Mouse (Mus musculus) heart, postnatal 4 days (tissue): ENCODE results near the gene Qrich2. TPM values are rescaled to one million over a fixed set of nuclear protein-coding genes. Genes with fewer than 3 reads are reported as not detected.
A peak's percentile ranks its signal among the peaks of the same experiment; 100 is the strongest.

ENCODE experiments used
- DNase-seq: peaks from one replicate; pipeline ENCODE4 v3.0.0; 2021
- total RNA-seq, 2 experiments: library from RNA; stranded (reverse); gene quantifications; 2 replicates each; pipeline ENCODE4 v1.2.3; 2021

Gene Qrich2
- total RNA-seq, 2 experiments from 2014 or later, result 0.05 TPM; not detected in 1

DNA sequence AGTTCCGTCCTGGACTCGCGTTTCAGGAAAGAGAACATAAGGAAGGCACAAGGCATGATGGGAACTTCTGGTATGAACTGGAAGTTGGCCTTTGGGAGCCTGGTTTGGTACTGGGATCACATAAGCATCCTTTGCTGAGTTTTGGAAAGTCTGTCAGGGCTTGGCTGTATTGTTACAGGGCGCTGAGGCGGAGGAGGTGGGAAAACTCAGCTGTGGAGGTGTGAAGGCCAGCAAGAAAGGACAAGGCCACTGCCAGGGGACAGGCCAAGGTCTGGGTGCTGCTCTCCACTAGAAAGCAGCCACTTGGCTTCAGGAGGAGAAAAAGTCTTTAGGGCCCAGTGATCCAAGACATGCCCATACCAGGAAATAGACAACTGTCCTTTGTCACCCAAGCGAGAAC, 22.7 kb downstream of the Qrich2 start:
- no peak for DNase-seq

DNA sequence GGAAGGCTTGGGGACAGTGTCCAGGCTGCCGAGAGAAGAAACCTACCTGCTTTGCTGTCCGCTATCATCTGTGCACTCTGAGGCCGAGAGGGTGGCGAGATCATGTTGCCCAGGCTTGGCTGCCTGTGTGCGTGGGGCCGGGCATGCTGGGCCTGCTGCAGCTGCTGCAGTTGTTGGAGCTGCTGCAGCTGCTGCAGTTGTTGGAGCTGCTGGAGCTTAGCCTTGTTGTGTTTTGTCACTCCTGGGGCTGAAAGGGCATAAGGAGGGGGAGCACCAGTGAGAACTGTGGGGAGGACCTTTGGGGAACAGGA, 23.2 kb downstream of the Qrich2 start:
- DNase-seq, result no peak

DNA sequence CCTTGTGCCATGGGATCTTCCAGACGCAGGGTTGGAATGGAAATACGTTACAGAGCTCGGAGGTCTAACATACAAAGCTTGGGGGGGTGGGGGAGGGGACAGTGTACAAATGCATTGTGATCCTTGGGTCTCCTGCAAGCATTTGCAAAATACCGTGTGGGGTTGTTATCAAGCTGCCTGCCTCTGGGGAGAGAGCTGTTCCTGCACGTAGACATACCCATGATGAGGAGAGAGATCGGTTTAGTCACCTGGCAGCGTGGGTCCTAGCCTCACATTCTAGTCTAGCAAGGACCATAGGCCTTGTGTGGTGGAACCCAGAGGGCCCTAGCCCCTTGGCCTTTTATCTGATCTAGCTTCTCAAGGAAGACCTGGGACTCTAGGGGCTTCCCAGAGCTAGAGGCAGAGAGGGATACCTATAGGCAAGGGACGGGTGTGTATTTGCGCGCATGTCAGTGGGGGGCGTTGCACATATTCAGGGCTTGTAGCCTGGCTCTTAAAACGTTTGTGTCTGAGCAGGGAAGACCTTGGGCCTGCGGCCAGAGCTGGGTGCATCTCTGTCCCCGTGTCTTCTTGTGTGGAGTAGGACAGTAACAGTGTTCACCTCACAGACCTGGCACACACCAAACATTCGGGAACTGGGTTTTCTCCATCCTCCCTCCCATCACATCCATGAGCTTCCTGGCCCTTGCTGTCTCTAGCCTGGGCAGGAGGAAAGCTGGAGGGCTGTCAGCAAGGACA, 23.7 kb downstream of the Qrich2 start:
- DNase-seq, result no peak

DNA sequence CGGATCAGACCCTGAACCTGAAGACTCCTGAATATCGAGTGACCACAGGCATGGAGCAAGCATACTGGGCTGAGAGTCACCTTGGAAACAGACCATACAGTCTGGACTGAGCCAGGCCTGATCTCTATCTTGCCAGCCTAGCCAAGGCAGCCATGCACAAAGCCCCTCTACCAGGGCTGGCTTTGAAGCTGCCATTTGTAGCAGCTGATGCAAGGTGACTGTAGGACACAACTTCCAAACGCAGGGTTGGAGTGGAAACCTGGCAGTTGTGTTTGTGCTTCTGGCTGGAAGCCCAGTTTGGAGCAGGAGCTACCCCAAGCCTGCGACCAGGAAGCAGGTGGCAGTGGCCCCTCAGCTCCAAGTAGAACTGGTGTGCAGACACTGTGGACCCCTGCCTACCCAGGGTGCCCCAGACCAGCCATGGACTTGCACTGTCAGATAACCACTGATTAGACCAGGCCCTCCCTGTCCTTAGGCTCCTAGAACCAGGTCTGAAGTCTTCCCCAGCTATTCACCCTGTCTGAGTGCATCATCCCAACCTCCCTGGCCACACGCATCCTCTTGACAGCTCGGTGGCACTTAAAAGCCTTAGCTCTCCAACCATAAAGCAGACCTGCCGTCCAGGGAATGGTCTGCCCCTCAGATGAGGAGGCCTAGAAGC, 25.5 kb downstream of the Qrich2 start:
- DNase-seq, result peak; percentile 62

DNA sequence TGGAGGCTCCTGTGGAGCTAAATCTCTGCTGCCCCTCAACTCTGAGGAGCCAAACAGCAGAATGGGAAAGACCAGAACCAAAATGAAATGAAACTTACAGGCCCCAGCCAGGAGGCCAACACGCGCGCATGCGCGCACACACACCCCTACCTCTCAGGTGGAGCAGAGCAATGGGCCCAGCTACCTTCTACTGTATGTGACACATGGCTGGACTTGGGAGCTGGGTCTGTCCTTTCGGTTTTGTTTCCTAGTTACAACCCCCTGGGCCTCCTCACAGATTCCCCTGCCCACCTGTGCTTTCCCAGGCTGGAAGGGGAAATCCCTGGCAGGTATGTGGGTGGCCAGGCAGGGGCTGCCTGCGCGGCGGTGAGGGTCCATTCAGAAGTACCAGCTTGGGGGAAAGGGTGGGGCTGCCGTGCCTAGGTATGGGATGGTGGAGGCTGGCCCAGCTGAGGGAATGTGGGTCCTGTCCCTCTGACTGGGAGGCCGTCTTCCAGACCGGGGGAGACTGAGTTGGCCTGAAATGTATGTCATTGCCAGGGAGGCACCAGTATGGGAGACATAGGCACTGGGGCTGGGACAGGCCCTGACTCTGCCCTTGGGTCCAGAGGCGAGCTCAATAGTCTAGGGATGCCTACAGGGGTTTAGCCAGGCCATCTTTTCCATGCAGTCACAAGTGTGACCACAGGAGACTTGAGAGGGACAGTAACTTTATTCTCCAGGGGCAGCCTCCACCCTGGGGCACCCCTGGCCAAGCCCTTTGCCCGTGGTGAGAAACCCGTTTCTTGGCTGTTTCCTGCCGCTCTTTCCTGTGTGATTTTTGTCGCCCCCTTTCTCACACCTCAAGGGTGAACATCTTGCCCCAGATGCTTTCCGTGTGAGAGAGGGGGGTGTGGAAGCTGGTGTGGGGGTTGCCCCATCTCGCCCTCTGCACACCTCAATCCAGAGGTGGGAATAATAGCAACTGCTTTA, 26.5 kb downstream of the Qrich2 start:
- DNase-seq, result no peak

DNA sequence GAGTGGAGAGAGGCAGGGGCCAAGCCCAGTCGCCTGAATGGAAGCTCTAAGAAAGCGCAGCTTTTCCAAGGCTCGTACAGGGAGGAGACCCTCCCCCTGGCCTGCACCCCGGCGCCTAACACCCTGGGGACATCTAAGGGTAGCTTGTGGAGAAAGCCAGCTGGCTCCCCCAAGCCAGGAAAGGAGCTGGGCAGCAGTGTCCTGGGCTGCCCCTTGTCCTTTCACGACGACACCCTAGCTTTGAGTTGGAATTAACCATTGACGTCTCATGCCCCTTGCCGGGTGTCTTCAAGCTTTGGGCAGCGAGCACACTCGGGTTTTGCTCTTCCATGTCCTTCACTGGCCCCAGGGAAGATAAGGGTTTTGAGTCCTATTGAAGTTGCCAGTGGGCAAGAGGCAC, 28.5 kb downstream of the Qrich2 start:
- no peak for DNase-seq

DNA sequence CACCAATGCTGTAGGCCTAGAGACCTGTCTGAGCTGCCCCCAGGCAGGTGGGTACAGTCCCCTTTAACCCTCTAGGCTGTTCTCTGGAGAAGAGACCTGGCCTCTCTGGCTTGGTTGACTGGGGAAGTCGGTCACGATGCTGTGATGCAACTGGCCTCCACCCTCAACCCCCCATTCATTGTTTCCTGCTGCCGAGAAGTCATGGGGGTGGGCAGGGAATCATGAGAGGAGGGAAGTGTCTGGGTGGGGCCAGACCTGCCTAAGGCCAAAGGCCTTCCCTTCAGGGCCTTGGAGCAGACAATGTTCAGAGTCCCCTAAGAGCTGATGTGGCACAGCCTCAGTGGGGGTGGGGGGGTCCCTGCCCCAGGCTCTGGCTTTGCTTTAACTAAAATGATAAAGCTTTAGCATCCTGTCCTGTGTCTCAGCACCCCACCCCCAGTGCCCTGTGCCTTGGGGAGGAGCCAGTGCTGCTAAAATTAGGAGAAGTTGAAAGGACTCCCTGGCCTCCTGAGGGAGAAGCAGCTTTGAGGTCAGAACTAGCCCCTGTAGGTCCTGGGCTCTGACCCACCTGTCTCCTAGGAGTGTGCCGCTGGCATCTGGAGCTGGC, 29.2 kb downstream of the Qrich2 start:
- DNase-seq, result peak; percentile 54

DNA sequence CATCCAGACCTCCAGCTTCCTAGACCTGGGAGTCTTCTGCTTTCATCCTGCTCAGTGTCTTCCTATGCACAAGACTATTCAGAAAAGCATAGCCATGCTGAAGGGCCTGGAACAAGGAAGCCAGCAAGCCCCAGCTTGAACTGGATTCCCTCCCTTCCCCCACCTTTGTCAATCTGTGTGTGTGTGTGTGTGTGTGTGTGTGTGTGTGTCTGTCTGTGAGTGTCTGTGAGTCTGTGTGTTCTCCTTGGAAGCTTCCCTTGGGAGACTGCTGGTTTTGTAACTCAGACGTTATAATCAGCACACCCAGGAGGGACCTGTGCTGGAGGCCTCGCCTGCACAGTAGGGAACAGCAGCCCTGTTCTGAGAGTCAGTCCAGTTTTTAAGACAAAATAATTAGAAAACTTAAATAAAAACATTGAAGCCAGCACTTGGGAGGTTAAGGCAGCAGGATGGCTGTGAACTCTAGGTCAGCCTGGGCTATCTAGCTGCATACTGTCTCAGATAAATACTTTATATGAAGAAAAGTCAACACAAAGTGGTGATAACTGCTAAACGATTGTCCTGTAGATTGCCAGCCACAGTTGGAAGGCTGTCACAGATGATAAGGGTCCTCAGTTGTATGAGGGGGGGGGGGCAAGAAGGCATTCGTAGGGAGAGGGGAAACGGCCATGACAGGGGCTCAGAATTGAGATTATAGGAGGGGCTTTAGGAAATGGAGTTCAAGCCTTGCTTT, 29.9 kb downstream of the Qrich2 start:
- DNase-seq, result no peak

DNA sequence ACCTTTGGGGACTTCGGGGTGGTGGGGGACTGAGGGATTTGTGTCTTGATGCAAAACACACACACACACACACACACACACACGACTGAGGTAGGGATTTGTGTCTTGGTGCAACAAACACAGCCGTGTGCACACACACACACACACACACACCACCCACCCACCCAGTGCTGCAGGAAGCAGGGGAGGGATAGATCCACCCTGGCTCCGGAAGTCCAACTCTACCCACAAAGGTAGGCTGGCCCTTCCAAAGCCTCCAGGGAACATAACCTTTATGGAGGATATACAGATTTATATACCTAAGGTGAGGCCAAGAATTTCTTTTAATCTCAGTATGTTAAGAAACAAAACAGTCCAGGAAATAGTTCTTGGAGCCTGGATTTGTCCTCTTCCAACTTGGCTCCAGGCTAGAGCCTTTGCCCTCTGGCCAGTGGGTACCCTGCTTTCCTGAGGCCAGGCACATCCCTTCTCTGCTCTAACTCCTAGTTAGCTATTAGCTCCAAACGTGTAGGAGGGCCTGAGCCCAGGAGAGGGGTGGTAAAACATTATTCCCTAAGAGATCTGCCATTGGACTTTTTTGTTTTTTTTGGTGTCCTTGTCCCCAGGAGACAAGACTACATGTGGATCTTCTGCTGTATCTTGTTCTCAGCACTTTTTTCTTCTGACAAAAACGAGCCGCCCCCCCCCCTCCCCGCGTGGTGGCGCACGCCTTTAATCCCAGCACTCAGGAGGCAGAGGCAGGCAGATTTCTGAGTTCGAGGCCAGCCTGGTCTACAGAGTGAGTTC, 30.9 kb downstream of the Qrich2 start:
- DNase-seq, result no peak

DNA sequence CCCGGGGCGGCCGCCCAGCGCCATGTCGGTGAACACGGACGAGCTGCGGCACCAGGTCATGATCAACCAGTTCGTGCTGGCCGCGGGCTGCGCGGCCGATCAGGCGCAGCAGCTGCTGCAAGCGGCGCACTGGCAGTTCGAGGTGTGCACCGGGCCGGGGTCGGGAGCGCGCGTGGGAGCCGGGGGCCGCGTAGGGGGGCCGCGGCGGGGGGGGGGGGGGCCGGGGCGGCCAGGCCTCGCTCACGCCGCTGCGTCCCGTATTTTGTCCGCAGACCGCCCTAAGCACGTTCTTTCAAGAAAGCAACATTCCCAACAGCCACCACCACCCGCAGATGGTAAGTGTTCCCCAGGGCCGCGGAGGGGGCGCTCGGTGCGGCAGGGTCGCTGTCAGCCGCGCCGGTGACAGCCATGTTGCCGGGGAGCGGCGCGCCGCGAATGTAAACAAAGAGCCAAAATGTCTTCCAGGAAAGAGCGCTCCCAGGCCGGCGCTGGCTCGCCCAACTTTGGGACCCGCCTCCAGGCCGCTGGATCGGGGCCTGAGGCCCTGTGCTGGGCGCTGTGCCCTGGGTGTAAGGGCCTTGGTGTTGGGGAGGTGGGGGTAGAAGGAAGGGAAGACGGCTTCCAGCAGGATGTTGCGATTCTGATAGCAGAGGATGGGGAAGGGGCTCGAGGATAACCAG, 31.6 kb downstream of the Qrich2 start:
- peak; percentile 82 for DNase-seq

DNA sequence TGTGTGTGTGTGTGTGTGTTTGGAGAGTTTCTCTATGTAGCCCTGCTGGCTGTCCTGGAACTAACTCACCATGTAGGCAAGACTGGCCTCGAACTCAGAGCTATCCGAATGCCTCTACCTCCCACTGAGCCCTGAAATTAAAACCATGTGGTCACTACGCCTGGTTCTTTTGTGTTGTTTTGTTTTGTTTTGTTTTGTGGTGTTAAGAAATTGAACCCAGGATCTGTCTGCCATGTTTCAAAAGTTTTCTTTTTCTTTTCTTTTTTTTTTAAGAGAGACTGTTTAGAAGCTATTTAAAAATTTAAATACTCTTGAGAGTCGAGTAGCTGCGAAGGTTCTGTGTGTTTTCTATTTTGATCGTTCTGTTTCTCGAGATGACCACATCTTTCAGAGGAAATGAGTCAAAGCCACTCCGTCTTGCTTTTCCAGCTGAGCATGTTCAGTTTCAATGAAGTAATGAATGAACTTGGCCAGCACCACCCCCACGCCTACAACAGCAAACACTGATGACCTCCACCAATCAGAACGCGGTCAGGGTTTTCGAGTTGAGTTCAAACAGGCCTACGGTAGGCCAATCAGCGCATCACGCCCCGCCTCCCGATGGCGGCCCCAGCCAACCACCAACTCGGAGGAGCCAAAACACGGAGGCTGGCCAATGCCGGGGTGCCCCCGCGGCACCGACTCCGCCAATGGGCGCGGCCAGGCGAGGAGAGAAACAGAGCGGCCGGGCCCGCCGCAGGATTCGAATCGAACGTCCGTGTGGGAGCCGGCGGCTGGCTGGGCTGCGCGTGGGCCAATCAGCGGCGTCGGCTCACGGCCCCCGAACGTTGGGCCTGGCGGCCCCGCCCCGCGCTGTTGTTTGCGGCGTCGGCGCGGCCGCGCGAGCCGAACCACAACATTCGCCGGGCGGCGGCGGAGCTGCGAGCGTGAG, 32.4 kb downstream of the Qrich2 start, which contains the start of gene Ubald2:
Gene Ubald2 (plus strand): TSS at position 739 of the 931 bp plus-strand sequence.
- peak; percentile 99 for DNase-seq

DNA sequence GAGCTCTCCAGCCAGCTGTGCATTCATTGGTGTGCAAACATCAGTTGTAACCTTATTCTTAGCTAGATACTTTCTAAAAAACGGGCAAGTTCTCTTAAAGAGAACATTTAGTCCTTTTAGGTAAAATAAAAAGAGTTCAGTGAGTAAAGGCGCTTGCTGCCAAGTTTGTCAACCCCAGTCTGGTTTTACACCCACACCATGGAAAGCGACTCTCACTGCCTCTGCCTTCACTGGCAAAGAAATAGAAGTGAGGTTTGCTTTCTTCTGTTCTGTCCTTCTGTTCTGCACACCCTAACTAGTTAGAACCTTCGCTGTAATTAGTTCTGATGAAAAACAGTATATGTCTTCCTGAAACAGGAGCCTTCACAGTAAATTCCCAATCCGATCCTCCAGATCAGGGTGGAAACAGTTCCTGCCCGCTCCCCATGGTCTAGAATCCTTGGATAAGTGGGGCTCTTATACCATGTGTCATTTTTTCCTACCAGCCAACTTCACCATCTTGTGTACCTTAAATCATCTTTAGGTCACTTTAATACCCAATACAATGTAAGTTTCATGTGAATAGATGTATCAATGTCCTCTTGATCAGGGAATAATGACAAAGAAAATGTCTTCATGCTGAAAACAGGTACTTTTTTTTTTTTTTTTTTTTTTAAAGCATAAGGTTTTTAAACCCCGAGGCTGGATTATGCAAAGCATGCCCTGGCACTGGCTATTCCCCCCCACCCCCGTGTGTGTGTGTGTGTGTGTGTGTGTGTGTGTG, 33.3 kb downstream of the Qrich2 start:
- no peak for DNase-seq

DNA sequence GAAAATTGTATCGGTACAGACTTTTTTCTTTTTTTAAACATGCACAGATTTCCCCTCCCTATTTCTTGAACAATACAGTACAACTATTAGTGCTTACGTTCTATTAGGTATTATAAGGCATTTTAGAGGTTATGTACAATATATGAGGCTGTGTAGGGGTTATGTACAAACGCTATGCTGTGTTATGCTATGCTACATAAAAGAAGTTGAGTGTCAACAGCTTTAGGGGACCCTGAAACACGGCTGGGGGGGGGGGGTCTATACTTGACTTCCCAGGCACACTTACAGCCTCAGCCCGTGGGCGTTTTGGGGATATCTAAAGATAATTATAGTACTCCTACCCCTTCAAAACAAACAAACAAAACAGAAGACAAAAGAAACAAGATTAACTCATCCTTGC, 33.9 kb downstream of the Qrich2 start:
- no peak for DNase-seq

DNA sequence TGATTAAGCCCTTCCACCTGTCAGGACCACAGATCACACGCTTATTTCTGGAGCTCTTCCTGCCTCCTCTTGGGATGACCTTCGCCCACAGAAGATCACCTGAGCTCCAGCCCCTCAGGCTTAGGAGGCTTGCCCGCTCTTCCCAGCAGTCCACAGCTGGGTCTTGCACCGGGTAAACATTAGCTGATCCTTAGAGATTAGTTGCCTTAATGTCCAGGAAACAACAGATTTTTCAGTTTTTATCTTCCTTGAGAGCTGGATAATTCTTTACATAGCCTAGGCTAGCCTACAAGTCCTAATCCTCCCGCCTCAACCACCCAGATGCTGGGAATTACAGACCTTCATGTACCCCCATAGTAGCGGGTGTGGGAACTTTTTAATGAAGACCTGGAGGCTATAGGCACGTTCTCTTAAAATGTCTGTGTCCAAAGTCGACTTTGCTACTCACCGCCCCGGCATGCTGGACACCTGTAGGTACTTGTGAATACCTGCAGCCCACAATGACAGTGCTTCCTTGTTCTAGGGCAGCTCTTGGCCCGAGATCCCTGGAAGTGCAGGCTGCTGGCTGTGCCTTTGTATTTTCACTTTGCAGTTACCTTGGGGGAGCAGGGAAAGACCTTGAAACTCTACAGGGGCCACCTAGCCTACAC, 34.5 kb downstream of the Qrich2 start:
- DNase-seq, result no peak

DNA sequence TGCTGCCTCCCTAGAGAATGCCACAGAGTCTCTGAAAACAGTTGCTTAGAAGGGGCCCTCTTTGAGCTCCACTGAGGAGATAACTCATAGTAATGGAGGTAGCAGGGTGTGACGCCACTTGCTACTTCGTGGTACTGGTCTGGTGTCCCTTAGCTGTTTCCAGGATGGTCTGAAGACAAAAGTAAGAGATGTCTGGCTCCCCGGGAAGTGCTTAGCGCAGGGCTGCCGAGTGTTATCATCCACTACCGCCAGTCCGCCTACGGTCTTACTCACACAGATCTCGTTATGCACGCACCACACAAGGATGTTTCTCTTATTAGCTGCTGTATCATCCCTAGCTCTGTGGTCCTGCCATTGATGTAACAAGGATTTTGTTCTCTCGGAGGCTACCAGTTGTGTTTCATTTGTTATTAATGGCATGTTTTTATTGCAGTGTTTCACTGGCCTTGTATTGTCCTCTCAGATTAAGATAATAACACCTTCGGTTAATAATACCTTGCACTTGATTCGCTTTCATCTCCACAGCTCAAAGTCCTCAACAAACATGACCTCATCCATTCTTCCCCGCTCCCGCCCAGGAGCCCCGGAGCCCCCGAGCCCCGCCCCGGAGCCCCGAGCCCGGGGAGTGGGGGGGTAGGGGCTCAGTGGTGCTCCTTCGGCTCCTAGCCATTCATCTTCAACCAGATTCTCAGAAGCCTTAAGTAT, 35.2 kb downstream of the Qrich2 start:
- DNase-seq, result no peak

DNA sequence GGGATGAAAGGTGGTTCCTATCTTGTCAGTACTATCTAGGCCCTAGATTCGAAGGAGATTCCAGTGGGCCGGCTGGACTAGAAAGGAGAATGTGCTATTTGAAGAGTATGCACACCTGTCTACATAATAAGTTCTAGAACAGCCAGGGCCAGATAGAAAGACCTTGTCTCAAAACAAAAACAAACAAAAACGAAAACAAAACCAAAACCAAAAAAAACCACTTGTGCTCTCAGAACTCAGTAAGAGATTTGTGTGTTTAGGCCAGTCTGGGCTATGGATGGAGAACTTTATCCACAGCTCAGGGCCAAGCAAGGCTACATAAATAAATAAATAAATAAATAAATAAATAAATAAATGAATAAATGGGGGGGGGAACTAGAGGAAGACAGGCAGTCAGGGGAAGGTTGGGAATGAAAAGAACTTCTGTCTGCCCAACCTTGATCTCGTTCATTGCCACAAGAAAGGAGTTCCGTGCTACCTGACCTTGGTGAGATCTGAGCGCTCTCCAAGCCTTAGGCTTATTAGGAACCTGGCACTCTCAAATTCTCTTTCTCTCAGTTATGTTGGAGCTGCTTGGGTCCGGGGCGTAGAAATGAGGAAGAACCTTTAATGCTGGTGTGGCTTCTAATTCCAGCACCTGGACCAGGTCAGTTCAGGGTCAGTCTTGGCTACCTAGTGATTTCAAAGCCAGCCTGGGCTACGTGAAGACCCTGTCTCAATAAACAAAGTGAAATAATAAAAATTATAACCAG, 36.0 kb downstream of the Qrich2 start:
- no peak for DNase-seq
